Mouse (Mus musculus): ENCODE data around the gene Gm10188. TPM values are rescaled to one million over a fixed set of nuclear protein-coding genes. Genes with fewer than 3 reads are reported as not detected.

Gene Gm10188
- polyA plus RNA-seq (2012; rRNA removed; ENCODE audit: low replicate concordance) = not detected in 2 replicates

GRCm38 (mm10) chr1:132229667-132230066, at the start of gene Gm10188:
Gm10188 (minus strand) TSS chr1:132229767.

GRCm38 (mm10) chr1:132191093-132191785, 38.3 kb downstream of the Gm10188 start, which contains the start of the genes Lemd1 and AC124108.1:
Lemd1 (plus strand) TSS chr1:132191431.
AC124108.1 (plus strand) TSS chr1:132191457.

Other genes starting within 250 kb of the Gm10188 start
- gene Elk4, start 222.2 kb downstream of the Gm10188 start, polyA plus RNA-seq (2012; rRNA removed; ENCODE audit: low replicate concordance) = 23.7 and 31.1 TPM in 2 replicates
- gene Mfsd4a, start 161.7 kb downstream of the Gm10188 start, polyA plus RNA-seq (2012; rRNA removed; ENCODE audit: low replicate concordance) = 0.80 and 8.3 TPM in 2 replicates
- 6.2 and 7.6 TPM in 2 replicates for gene Cdk18, start 90.1 kb downstream of the Gm10188 start, polyA plus RNA-seq (2012; rRNA removed; ENCODE audit: low replicate concordance)
- 0.66 TPM in 1 of 2 replicates, not detected in the other for gene Lemd1, start 38.3 kb downstream of the Gm10188 start, polyA plus RNA-seq (2012; rRNA removed; ENCODE audit: low replicate concordance)
- 0.04 and 0.54 TPM in 2 replicates for gene AC124108.1, start 38.3 kb downstream of the Gm10188 start, polyA plus RNA-seq (2012; rRNA removed; ENCODE audit: low replicate concordance)
- gene Klhdc8a, start 68.9 kb upstream of the Gm10188 start, polyA plus RNA-seq (2012; rRNA removed; ENCODE audit: low replicate concordance) = 0.18 and 0.29 TPM in 2 replicates
- 5.1 and 6.2 TPM in 2 replicates for gene Nuak2, start 86.4 kb upstream of the Gm10188 start, polyA plus RNA-seq (2012; rRNA removed; ENCODE audit: low replicate concordance)
- 10.3 and 14.8 TPM in 2 replicates for gene Tmcc2, start 161.5 kb upstream of the Gm10188 start, polyA plus RNA-seq (2012; rRNA removed; ENCODE audit: low replicate concordance)
- 11.8 and 18.4 TPM in 2 replicates for gene Dstyk, start 187.8 kb upstream of the Gm10188 start, polyA plus RNA-seq (2012; rRNA removed; ENCODE audit: low replicate concordance)
- 17.0 and 24.4 TPM in 2 replicates for gene Rbbp5, start 247.6 kb upstream of the Gm10188 start, polyA plus RNA-seq (2012; rRNA removed; ENCODE audit: low replicate concordance)